Mouse (Mus musculus) ES-Bruce4 (cell line): Measurements from ENCODE around the gene Mad2l1bp.

Source experiments
- CTCF ChIP-seq: IDR thresholded peaks from one replicate; pipeline ENCODE4 v1.8.1; 2011; ENCODE audit warnings: low read depth, low read length
- EP300 ChIP-seq: IDR thresholded peaks from 2 replicates; pipeline ENCODE4 v1.6.1; 2011; ENCODE audit warnings: low read depth, low read length; ENCODE audit not compliant: insufficient read depth
- POLR2A ChIP-seq: IDR thresholded peaks from one replicate; pipeline ENCODE4 v1.8.1; 2011; ENCODE audit warnings: low read length; ENCODE audit not compliant: insufficient read depth

DNA sequence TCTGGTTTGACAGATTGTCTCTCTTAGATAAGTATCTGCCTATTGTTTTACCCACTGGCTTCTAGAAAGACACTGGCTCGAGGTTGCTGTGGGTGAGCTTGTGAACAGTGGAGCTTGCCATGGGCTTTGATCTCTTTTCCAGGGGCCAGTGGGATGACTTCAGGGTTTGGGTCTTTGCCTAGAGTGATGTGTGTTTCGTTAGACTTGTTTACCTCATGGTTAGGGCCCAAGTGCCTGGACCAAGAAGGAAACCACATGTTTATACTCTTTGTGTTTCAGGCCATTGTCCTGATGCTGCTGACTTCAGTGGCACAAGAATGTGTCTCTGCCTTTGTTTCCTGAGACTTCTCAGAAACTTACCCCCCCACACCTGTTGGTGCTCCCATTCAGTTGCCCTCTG is 37.9 kb downstream of the Mad2l1bp start:
- TF ChIP-seq CTCF: no peak
- no peak for TF ChIP-seq POLR2A
- TF ChIP-seq EP300: no peak
